Mouse (Mus musculus) naive thymus-derived CD4-positive, alpha-beta T cell, adult 5 months (primary cell): ENCODE measurements around the gene Ptprr. TPM values are rescaled to one million over a fixed set of nuclear protein-coding genes. Genes with fewer than 3 reads are reported as not detected.

ENCODE experiments used
- polyA plus RNA-seq: library from polyadenylated mRNA; unstranded; fragments of 100-300 nt; shearing (Covaris generic); gene quantifications from one replicate; pipeline ENCODE4 v1.2.1, GENCODE M21; 2017

Gene Ptprr
- polyA plus RNA-seq, result 0.22 TPM

DNA sequence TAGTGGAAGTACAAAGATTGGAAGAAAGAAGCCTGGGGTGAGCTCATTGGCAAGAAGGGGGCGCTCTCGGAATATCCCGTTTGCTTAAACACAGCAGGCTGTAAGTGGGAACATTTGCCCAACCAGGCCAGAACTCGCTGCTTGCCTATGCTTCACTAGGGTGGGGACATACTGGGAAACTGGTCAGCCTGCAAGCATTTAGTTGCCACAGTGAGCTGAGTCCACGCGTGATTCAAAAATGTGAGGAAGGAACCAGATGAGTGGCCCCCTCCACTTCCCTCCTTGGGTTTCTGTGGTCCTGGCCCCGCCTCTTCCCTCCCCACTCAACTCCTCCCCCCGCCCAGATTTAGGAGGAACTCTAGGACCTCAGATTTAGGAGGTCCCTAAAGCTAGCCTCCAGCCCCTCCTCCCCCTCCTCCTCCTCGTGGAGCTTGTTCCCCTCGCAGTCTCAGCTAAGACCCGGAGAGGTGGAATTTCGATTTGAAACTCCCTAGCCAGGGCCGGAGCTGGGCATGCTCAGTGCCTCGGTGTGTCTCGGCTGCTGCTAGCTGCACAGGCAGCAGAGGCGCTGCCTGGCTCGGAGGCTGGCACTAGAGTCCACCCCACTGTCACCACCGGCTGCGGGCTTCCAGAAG lies at the start of gene Ptprr:
Gene Ptprr, plus strand, starts transcription at position 369 of the 635 bp plus-strand sequence.

DNA sequence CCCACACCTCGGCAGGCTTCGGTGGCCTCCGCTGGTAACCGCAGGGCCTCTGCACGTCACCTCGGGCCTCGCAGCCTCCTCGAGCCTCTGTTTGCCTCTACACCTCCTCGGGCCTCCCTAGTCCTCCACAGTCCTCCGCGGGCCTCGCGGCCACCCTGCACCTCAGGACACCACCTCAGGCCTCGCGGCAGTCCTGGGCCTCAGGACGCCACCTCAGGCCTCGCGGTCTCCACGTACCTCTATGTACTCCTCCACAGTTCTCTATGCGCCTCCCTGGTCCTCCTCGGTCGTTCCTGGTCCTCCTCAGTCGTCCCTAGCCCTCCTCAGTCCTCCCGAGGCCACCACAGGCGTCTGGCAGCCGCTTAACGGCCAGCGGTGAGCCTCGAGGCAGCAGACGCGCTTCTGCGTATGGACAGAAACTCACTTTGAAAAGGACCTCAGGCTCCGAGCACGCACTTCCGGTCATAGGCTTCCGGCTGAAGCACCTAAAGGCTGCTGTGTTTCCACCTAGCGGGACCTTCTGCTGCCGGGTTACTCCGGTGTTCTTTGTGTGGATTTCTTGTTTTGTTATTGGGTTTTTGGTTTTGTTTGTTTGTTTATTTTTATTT lies 96.0 kb downstream of the Ptprr start, which contains the start of gene 4933416C03Rik:
Gene 4933416C03Rik, minus strand, starts transcription at position 51 of the 608 bp plus-strand sequence.

GRCm38 (mm10) chr10:116275280-116275679 lies 257.3 kb downstream of the Ptprr start, which contains the start of gene Ptprb:
TSS of gene Ptprb (plus strand) at chr10:116275523.

Other genes with a start within 250 kb of the Ptprr start
- gene Tspan8, start 201.4 kb upstream of the Ptprr start, polyA plus RNA-seq, result not detected
- not detected for gene 4933416C03Rik, start 95.7 kb downstream of the Ptprr start, polyA plus RNA-seq